Mouse (Mus musculus) ES-Bruce4 (cell line): ENCODE measurements around the gene Bmpr2. TPM values are rescaled to one million over a fixed set of nuclear protein-coding genes. Genes with fewer than 3 reads are reported as not detected.
A peak's percentile ranks its signal among the peaks of the same experiment; 100 is the strongest.

Source experiments
- H3K27ac ChIP-seq: 2 replicates; pipeline ENCODE4 v1.5.1; 2012; ENCODE audit warnings: low read length, inconsistent platforms; ENCODE audit not compliant: insufficient read depth
- H3K27me3 ChIP-seq: 2 replicates; pipeline ENCODE4 v1.6.1; 2012; ENCODE audit warnings: mild to moderate bottlenecking, low read length, inconsistent platforms; ENCODE audit not compliant: control insufficient read depth, poor library complexity, insufficient read depth, severe bottlenecking
- H3K36me3 ChIP-seq: 2 replicates; pipeline ENCODE4 v1.6.1; 2012; ENCODE audit warnings: inconsistent platforms, mild to moderate bottlenecking, low read length, moderate library complexity; ENCODE audit not compliant: control insufficient read depth, poor library complexity, insufficient read depth, severe bottlenecking
- H3K4me1 ChIP-seq: one replicate; pipeline ENCODE4 v1.8.1; 2011; ENCODE audit warnings: low read length; ENCODE audit not compliant: control insufficient read depth, insufficient read depth
- H3K4me3 ChIP-seq: 2 replicates; pipeline ENCODE4 v1.5.1; 2011; ENCODE audit warnings: low read depth, mild to moderate bottlenecking, low read length
- H3K9ac ChIP-seq: 2 replicates; pipeline ENCODE4 v1.6.1; 2012; ENCODE audit warnings: low read depth, mild to moderate bottlenecking, inconsistent platforms; ENCODE audit not compliant: poor library complexity, severe bottlenecking
- H3K9me3 ChIP-seq: replicated peaks from 2 replicates; pipeline ENCODE4 v1.6.1; 2012; ENCODE audit warnings: mild to moderate bottlenecking, low read length, inconsistent platforms; ENCODE audit not compliant: control insufficient read depth, poor library complexity, insufficient read depth, severe bottlenecking
- CTCF ChIP-seq: IDR thresholded peaks from one replicate; pipeline ENCODE4 v1.8.1; 2011; ENCODE audit warnings: low read depth, low read length
- EP300 ChIP-seq: IDR thresholded peaks from 2 replicates; pipeline ENCODE4 v1.6.1; 2011; ENCODE audit warnings: low read depth, low read length; ENCODE audit not compliant: insufficient read depth
- POLR2A ChIP-seq: IDR thresholded peaks from one replicate; pipeline ENCODE4 v1.8.1; 2011; ENCODE audit warnings: low read length; ENCODE audit not compliant: insufficient read depth
- polyA plus RNA-seq: library from polyadenylated mRNA; stranded (reverse); fragments of >200 nt; gene quantifications from 2 replicates; pipeline ENCODE4 v1.2.4, GENCODE M21; 2011; ENCODE audit warnings: low read depth; ENCODE audit not compliant: missing spikeins, insufficient read depth, insufficient read length

Gene Bmpr2
- polyA plus RNA-seq: 28.5 and 29.2 TPM in 2 replicates

GRCm38 (mm10) chr1:59763164-59763768 lies at the start of gene Bmpr2:
TSS of gene Bmpr2 (plus strand) at chr1:59763400.
- H3K27ac ChIP-seq: peak within 1 kb of the TSS; percentile 60
- H3K9ac ChIP-seq: peak within 1 kb of the TSS; percentile 89
- peak within 1 kb of the TSS; percentile 84 for H3K4me3 ChIP-seq
- H3K27me3 ChIP-seq: no peaks in the 10 kb centered on the region
- H3K4me1 ChIP-seq: no peaks in the 10 kb centered on the region
- H3K36me3 ChIP-seq: no peaks in the 10 kb centered on the region
- H3K9me3 ChIP-seq: no peaks in the 10 kb centered on the region
- TF ChIP-seq EP300: no peak
- TF ChIP-seq CTCF: no peak
- TF ChIP-seq POLR2A: peak; percentile 84

GRCm38 (mm10) chr1:59719900-59720299 lies 43.3 kb upstream of the Bmpr2 start:
- Histone ChIP-seq H3K4me3 (no peak overlapping the region), H3K27ac (no peak overlapping the region), H3K9me3 (no peaks in the 10 kb centered on the region), H3K9ac (no peak overlapping the region), H3K27me3 (no peaks in the 10 kb centered on the region), H3K36me3 (peaks cover 36% of the 10 kb centered on the region), H3K4me1 (no peaks in the 10 kb centered on the region)
- TF ChIP-seq CTCF (no peak), EP300 (no peak), POLR2A (no peak)

GRCm38 (mm10) chr1:59725661-59726060 lies 37.5 kb upstream of the Bmpr2 start:
- no peaks in the 10 kb centered on the region for H3K27me3 ChIP-seq
- H3K4me1 ChIP-seq: peaks cover 1% of the 10 kb centered on the region
- no peak overlapping the region for H3K4me3 ChIP-seq
- H3K36me3 ChIP-seq: peaks cover 6% of the 10 kb centered on the region
- TF ChIP-seq CTCF: no peak
- TF ChIP-seq POLR2A: no peak
- no peak for TF ChIP-seq EP300
- H3K9me3 ChIP-seq: no peaks in the 10 kb centered on the region
- H3K27ac ChIP-seq: no peak overlapping the region
- no peak overlapping the region for H3K9ac ChIP-seq

GRCm38 (mm10) chr1:59730106-59730505 lies 33.1 kb upstream of the Bmpr2 start:
- Histone ChIP-seq H3K9me3 (no peaks in the 10 kb centered on the region), H3K4me1 (peaks cover 1% of the 10 kb centered on the region), H3K36me3 (no peaks in the 10 kb centered on the region), H3K9ac (no peak overlapping the region), H3K27me3 (no peaks in the 10 kb centered on the region), H3K4me3 (no peak overlapping the region), H3K27ac (no peak overlapping the region)
- no peak for TF ChIP-seq POLR2A
- no peak for TF ChIP-seq CTCF
- no peak for TF ChIP-seq EP300

- H3K9ac ChIP-seq: no peak overlapping the region
- no peak overlapping the region for H3K4me3 ChIP-seq
- TF ChIP-seq EP300 (no peak), CTCF (no peak)
- no peaks in the 10 kb centered on the region for H3K27me3 ChIP-seq
- no peaks in the 10 kb centered on the region for H3K9me3 ChIP-seq
- H3K4me1 ChIP-seq: peaks cover 1% of the 10 kb centered on the region
- H3K36me3 ChIP-seq: no peaks in the 10 kb centered on the region
- H3K27ac ChIP-seq: no peak overlapping the region
These were observed 32.5 kb upstream of the Bmpr2 start for GRCm38 (mm10) chr1:59730737-59731136.

- Histone ChIP-seq H3K4me3 (no peak overlapping the region), H3K9me3 (no peaks in the 10 kb centered on the region), H3K27ac (no peak overlapping the region), H3K4me1 (no peaks in the 10 kb centered on the region), H3K36me3 (no peaks in the 10 kb centered on the region), H3K27me3 (no peaks in the 10 kb centered on the region), H3K9ac (no peak overlapping the region)
- TF ChIP-seq POLR2A (no peak), EP300 (no peak), CTCF (no peak)
These were observed 29.1 kb upstream of the Bmpr2 start for GRCm38 (mm10) chr1:59734076-59734475.
